Mouse (Mus musculus) liver, embryonic 11.5 days (tissue): ENCODE data around the gene Tubgcp5. TPM values are rescaled to one million over a fixed set of nuclear protein-coding genes. Genes with fewer than 3 reads are reported as not detected.

Experiments used
- ATAC-seq: fragments of 200-750 bp; cut with Nextera tagmentation; replicated peaks from 2 replicates; pipeline ENCODE4 v1.8.0; 2017; ENCODE audit warnings: moderate number of reproducible peaks, mild to moderate bottlenecking, moderate TSS enrichment, moderate library complexity; ENCODE audit not compliant: low FRiP score
- DNase-seq: peaks from one replicate; pipeline ENCODE4 v3.0.0-alpha.2; 2017; ENCODE audit warnings: low spot score
- H3K27ac ChIP-seq: fragments of 300-500 bp; sonication (generic); 2 replicates; pipeline ENCODE4 v1.5.1; 2014; ENCODE audit warnings: mild to moderate bottlenecking, low read depth, low read length, control low read depth
- H3K27me3 ChIP-seq: fragments of 300-500 bp; sonication (generic); replicated peaks from 2 replicates; pipeline ENCODE4 v1.6.1; 2014; ENCODE audit warnings: low read length, mixed read lengths; ENCODE audit not compliant: control insufficient read depth, insufficient read depth
- H3K36me3 ChIP-seq: fragments of 300-500 bp; sonication (generic); 2 replicates; pipeline ENCODE4 v1.6.1; 2014; ENCODE audit warnings: mild to moderate bottlenecking, low read length, moderate library complexity, mixed read lengths; ENCODE audit not compliant: control insufficient read depth, insufficient read depth
- H3K4me1 ChIP-seq: fragments of 300-500 bp; sonication (generic); replicated peaks from 2 replicates; pipeline ENCODE4 v1.6.1; 2014; ENCODE audit warnings: low read length, mixed read lengths; ENCODE audit not compliant: control insufficient read depth, insufficient read depth
- H3K4me2 ChIP-seq: fragments of 300-500 bp; sonication (generic); 2 replicates; pipeline ENCODE4 v1.6.1; 2014; ENCODE audit warnings: mild to moderate bottlenecking, control low read depth, moderate library complexity
- H3K4me3 ChIP-seq: fragments of 300-500 bp; sonication (generic); 2 replicates; pipeline ENCODE4 v1.5.1; 2014; ENCODE audit warnings: low read depth, low read length, control low read depth
- H3K9ac ChIP-seq: fragments of 300-500 bp; sonication (generic); 2 replicates; pipeline ENCODE4 v1.6.1; 2014; ENCODE audit warnings: low read depth, low read length, control low read depth
- H3K9me3 ChIP-seq: fragments of 300-500 bp; sonication (generic); 2 replicates; pipeline ENCODE4 v1.6.1; 2016; ENCODE audit warnings: low read length, inconsistent platforms, mixed read lengths; ENCODE audit not compliant: control insufficient read depth
- WGBS: fragments of 180-500 bp; shearing (Covaris S2); extraction: QIAGEN DNeasy Blood & Tissue Kit; methylation state at CpG from one replicate; pipeline ENCODE4 v1.1.7; 2014; 5-methylcytosine and 5-hydroxymethylcytosine counted together
- polyA plus RNA-seq: library from polyadenylated mRNA; unstranded; fragments of >200 nt; fragmentation: Nextera tagmentation; extraction: Ambion mirVana; gene quantifications from 2 replicates; pipeline ENCODE4 v1.2.1, GENCODE M21; 2014

The Tubgcp5 gene
- polyA plus RNA-seq, 1 experiment from 2014 or later: 25.0 TPM

DNA sequence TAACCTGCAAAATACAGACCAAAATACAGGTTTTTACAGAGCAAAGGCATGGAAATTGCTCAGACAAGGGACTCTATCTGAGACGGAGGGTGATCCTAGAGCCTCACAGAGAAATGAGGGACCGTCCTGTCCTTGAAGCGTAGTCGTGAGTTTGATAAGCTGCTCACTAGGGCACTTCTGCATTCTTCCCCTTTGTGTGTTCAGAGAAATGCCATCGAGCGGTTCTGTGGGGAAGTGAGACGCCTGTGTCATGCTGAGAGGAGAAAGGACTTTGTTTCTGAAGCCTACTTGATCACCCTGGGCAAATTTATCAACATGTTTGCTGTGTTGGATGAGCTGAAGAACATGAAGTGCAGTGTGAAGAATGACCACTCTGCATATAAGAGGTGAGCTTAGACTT, 80.7 kb downstream of the Tubgcp5 start:
- Histone ChIP-seq H3K9me3 (no peaks in the 10 kb centered on the region), H3K9ac (no peak overlapping the region), H3K27me3 (no peaks in the 10 kb centered on the region), H3K4me3 (no peak overlapping the region), H3K4me2 (no peak overlapping the region), H3K4me1 (no peaks in the 10 kb centered on the region), H3K27ac (no peak overlapping the region), H3K36me3 (peaks cover 10% of the 10 kb centered on the region)
- DNase-seq (no peak), ATAC-seq (no peak)
- WGBS: 76% methylated on average over 7 of the region's 7 CpGs

DNA sequence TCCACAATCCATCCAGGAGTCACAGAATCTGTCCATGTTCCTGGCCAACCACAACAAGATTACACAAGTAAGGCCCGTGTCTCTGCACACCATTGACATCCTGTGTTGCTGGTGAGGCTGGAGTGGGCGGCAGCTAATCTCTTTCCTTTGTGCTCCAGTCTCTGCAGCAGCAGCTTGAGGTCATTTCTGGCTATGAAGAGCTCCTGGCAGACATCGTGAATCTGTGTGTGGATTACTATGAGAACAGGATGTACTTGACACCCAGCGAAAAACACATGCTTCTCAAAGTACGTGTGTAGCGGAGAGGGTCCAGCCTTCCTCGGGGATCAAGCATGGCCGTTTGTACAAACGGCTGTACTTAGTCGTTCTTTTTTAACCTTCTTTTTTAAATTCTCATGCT, 83.8 kb downstream of the Tubgcp5 start:
- no peak for DNase-seq
- H3K27me3 ChIP-seq: no peaks in the 10 kb centered on the region
- no peak overlapping the region for H3K4me2 ChIP-seq
- no peaks in the 10 kb centered on the region for H3K9me3 ChIP-seq
- no peak overlapping the region for H3K9ac ChIP-seq
- H3K4me1 ChIP-seq: no peaks in the 10 kb centered on the region
- 88% methylated on average over 10 of the region's 10 CpGs for WGBS
- peaks cover 10% of the 10 kb centered on the region for H3K36me3 ChIP-seq
- H3K27ac ChIP-seq: no peak overlapping the region
- H3K4me3 ChIP-seq: no peak overlapping the region
- no peak for ATAC-seq

DNA sequence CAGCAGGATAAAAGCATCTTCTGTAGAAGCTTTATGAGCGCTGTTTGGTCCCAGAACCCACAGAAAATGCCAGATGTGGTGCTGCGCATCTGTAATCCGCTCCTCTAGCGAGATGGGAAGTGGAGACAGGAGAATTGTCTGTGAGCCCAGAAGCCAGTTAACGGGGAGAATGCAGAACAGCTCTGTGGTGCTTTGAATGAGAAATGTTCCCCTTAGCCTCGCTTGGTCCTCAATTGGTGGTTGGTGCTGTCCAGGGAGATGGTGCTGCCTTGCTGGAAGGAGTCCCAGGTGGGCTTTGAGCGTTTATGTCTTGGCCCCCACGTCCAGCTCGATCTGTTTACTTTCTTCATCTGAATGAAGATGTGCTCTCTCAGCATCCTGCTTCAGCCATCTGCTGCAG, 86.9 kb downstream of the Tubgcp5 start:
- 84% methylated on average over 9 of the region's 9 CpGs for WGBS
- Histone ChIP-seq H3K9ac (no peak overlapping the region), H3K27ac (no peak overlapping the region), H3K4me2 (no peak overlapping the region), H3K36me3 (peaks cover 7% of the 10 kb centered on the region), H3K9me3 (no peaks in the 10 kb centered on the region), H3K27me3 (no peaks in the 10 kb centered on the region), H3K4me3 (no peak overlapping the region), H3K4me1 (no peaks in the 10 kb centered on the region)
- DNase-seq (no peak), ATAC-seq (no peak)

Other genes with a start within 250 kb of the Tubgcp5 start
- gene Siglech, start 26.0 kb upstream of the Tubgcp5 start, polyA plus RNA-seq: 0.16 TPM in 1 of 2 replicates, not detected in the other
- gene Cyfip1, start 47.6 kb downstream of the Tubgcp5 start, polyA plus RNA-seq: 47.8 and 56.7 TPM in 2 replicates
- gene Nipa2, start 168.3 kb downstream of the Tubgcp5 start, polyA plus RNA-seq: 42.2 and 44.6 TPM in 2 replicates
- 14.5 and 16.2 TPM in 2 replicates for gene Nipa1, start 225.8 kb downstream of the Tubgcp5 start, polyA plus RNA-seq